Mouse (Mus musculus): ENCODE data around the gene Cry1. TPM values are rescaled to one million over a fixed set of nuclear protein-coding genes. Genes with fewer than 3 reads are reported as not detected.

The Cry1 gene
- polyA plus RNA-seq (2017; shearing (Covaris generic)) = 7.3 TPM

DNA sequence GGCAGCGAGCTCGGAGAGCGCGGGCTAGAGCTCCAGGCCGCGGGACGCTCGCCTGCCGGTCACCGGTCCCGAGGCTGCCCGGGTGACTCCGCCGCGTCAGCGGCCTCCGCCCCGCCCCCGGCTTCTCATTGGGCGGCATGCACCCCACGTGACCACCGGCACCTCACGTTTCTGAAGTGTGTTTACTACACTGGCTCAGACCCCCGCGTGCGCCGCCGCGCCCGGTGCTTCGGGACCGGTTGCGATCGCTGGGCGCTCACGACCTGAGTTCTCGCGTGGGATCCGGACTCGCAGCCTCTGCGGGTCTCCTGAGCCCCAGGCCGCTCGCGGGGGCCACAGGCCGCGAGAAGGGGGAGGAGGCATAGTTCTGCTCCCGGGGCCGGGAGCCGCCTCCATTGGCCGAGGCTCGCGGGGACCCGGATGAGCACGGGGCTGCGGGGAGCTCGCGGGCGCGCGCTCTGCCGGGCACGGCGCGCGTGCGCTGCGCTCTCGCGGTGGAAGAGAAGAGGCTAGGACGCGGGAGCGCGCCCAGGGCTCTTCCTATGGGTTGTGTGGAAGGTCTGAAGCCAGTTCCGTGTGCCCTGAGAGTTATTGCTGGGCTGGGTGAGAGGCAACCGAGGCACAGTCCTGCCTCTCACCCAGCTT, at the start of gene Cry1:
Gene Cry1, minus strand, starts transcription at position 101 of the 645 bp plus-strand sequence.

DNA sequence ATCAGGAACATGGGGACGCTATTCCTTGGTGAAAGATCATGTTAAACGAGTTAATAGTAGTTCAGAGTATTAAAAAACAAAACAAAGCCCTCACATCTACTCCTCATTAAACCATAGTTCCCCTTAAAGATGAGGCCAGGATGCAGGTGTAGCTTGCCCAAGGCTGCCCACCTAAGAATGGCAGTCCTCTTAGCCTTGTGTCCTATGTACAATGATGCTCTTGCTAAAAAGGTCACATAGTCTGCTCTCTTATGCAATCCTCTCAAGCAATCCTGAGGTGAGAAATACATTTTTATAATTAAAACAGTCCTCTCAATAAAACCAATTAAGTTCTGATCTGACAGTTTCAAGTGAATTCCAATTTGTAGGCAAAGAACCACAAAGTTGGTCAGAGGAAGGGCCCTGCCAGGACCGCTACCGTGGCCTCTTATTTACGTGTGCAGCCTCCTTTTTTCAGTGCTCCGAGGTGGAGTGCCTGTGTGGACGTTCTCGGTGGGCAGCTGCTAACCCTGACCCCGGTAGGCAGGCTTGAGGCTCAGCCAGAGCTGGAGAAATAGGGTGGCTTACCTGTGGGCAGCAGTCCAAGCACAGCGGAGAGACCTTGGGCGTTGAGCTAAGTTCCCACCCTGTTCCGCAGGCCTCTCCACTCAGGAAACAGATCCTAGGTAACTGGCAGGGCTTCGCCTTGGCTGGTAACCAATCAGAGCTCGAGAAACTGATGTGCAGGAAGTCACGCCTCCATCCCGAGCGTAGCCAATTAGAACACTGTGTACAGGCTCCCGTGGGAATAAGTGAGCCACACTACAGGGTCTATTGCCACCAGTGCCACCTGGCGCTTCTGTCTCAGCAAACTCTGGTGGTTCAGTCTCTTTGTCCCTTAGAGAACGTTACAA, 57.2 kb downstream of the Cry1 start, which contains the start of gene Mterf2:
Gene Mterf2, minus strand, starts transcription at position 633 of the 893 bp plus-strand sequence.

DNA sequence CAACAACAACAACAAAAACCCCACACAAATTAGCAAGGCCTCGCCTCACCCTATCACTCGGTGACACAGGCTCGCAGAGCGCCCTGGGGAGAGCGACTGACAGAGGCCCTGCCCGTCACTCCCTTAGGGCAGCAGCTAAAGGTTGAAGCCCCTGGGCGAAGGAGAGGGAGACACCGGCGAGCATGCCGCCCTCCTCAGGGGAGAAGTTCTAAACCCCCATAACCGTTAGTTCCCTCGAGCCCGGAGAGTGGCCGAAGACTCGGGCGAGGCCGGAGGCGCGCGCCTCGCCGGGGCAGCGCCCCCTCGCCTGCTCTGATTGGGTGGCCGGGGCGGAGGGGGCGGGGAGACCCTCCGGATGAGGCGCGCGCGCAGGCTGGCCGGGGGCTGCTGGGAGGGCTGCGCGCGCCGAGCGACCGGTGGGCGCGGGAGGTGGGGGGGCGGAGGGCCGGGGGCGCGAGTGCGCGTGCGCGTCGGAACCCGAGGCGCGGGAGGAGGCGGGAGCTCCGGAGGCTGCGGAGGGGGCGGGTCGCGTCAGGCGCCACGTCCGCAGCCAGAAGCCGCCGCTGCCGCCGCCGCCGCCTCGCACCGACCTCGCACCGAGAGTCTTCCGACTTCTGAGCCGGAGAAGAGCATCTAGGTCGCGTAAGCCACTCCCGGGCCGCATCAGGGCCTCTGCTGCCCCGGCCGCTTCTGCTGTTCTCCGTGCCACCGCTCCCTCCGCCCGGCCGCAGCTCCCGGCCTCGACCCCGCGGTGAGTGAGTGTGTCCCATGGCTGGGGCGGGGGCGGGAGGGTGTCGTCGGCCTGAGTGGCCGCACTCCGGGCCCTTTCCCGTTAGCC, 82.4 kb downstream of the Cry1 start, which contains the start of the genes Fhl4 and Tmem263:
Gene Fhl4, minus strand, starts transcription at position 249 of the 838 bp plus-strand sequence.
Gene Tmem263, plus strand, starts transcription at position 381 of the 838 bp plus-strand sequence.

Other genes starting within 250 kb of the Cry1 start
- gene Fhl4, start 82.6 kb downstream of the Cry1 start, polyA plus RNA-seq (2017; shearing (Covaris generic)) = 0.89 TPM
- gene Tmem263, start 82.4 kb downstream of the Cry1 start, polyA plus RNA-seq (2017; shearing (Covaris generic)) = 12.3 TPM
- 22.4 TPM for gene Mterf2, start 57.0 kb downstream of the Cry1 start, polyA plus RNA-seq (2017; shearing (Covaris generic))
- 7.3 TPM for gene Btbd11, start 201.8 kb upstream of the Cry1 start, polyA plus RNA-seq (2017; shearing (Covaris generic))

Data from inflammation-experienced regulatory T-cells, adult 16 weeks (primary cell).